Mouse (Mus musculus) embryonic fibroblast, embryonic 13.5 days (primary cell): Measurements from ENCODE around the gene Dst. TPM values are rescaled to one million over a fixed set of nuclear protein-coding genes. Genes with fewer than 3 reads are reported as not detected.

ENCODE experiments used
- H3K27ac ChIP-seq: 2 replicates; pipeline ENCODE4 v1.5.1; 2012; ENCODE audit warnings: low read length, control low read depth, inconsistent platforms; ENCODE audit not compliant: insufficient read depth
- H3K4me1 ChIP-seq: 2 replicates; pipeline ENCODE4 v1.6.1; 2011; ENCODE audit warnings: low read length; ENCODE audit not compliant: control insufficient read depth, insufficient read depth
- H3K4me3 ChIP-seq: 2 replicates; pipeline ENCODE4 v1.5.1; 2011; ENCODE audit warnings: mild to moderate bottlenecking, control low read depth, low read length; ENCODE audit not compliant: insufficient read depth
- CTCF ChIP-seq: IDR thresholded peaks from 2 replicates; pipeline ENCODE4 v1.5.1; 2011; ENCODE audit warnings: mild to moderate bottlenecking, control low read depth, low read length, moderate library complexity, borderline replicate concordance; ENCODE audit not compliant: insufficient read depth
- POLR2A ChIP-seq: IDR thresholded peaks from 2 replicates; pipeline ENCODE4 v1.6.1; 2011; ENCODE audit warnings: low read depth, mild to moderate bottlenecking, control low read depth, low read length, moderate library complexity
- polyA plus RNA-seq: library from polyadenylated mRNA; stranded (reverse); fragments of >200 nt; gene quantifications from 2 replicates; pipeline ENCODE4 v1.2.4, GENCODE M21; 2011; ENCODE audit warnings: low read depth; ENCODE audit not compliant: missing spikeins, insufficient read length

Dst gene
- polyA plus RNA-seq, 1 experiment = 101 TPM

- H3K4me3 ChIP-seq = no peak overlapping the region
- no peak for TF ChIP-seq CTCF
- no peak for TF ChIP-seq POLR2A
- no peaks in the 10 kb centered on the region for H3K4me1 ChIP-seq
- no peak overlapping the region for H3K27ac ChIP-seq
These were observed 59.2 kb downstream of the Dst start for GRCm38 (mm10) chr1:33967206-33967605.

- no peak overlapping the region for H3K27ac ChIP-seq
- no peaks in the 10 kb centered on the region for H3K4me1 ChIP-seq
- TF ChIP-seq POLR2A (no peak), CTCF (no peak)
- no peak overlapping the region for H3K4me3 ChIP-seq
These were observed 61.9 kb downstream of the Dst start for GRCm38 (mm10) chr1:33969910-33970309.

GRCm38 (mm10) chr1:33974401-33974800 is 66.4 kb downstream of the Dst start:
- TF ChIP-seq POLR2A (no peak), CTCF (no peak)
- Histone ChIP-seq H3K4me1 (no peaks in the 10 kb centered on the region), H3K27ac (no peak overlapping the region), H3K4me3 (no peak overlapping the region)

GRCm38 (mm10) chr1:33975333-33975732 is 67.3 kb downstream of the Dst start:
- 0 out of 2 replicates have a peak, but pooled peaks cover 3% of the 10 kb centered on the region for H3K4me1 ChIP-seq
- no peak overlapping the region for H3K27ac ChIP-seq
- no peak overlapping the region for H3K4me3 ChIP-seq
- TF ChIP-seq POLR2A (no peak), CTCF (no peak)

GRCm38 (mm10) chr1:33977832-33978231 is 69.8 kb downstream of the Dst start:
- no peak overlapping the region for H3K4me3 ChIP-seq
- 0 out of 2 replicates have a peak, but pooled peaks cover 3% of the 10 kb centered on the region for H3K4me1 ChIP-seq
- no peak for TF ChIP-seq POLR2A
- H3K27ac ChIP-seq = no peak overlapping the region

GRCm38 (mm10) chr1:33980420-33980819 is 72.4 kb downstream of the Dst start:
- TF ChIP-seq CTCF = no peak
- TF ChIP-seq POLR2A = no peak
- no peak overlapping the region for H3K27ac ChIP-seq
- no peak overlapping the region for H3K4me3 ChIP-seq
- H3K4me1 ChIP-seq = 0 out of 2 replicates have a peak, but pooled peaks cover 3% of the 10 kb centered on the region

GRCm38 (mm10) chr1:33989643-33990042 is 81.6 kb downstream of the Dst start:
- H3K27ac ChIP-seq = peak overlapping the region; percentile 51
- no peak for TF ChIP-seq CTCF
- no peak for TF ChIP-seq POLR2A
- H3K4me3 ChIP-seq = no peak overlapping the region
- peaks cover 3% of the 10 kb centered on the region; the same call in 1 of the 2 replicates for H3K4me1 ChIP-seq

GRCm38 (mm10) chr1:33991067-33991466 is 83.0 kb downstream of the Dst start:
- Histone ChIP-seq H3K27ac (no peak overlapping the region), H3K4me1 (peaks cover 3% of the 10 kb centered on the region; the same call in 1 of the 2 replicates), H3K4me3 (no peak overlapping the region)
- no peak for TF ChIP-seq POLR2A
- no peak for TF ChIP-seq CTCF

- peaks cover 7% of the 10 kb centered on the region; the same call in 1 of the 2 replicates for H3K4me1 ChIP-seq
- TF ChIP-seq POLR2A = no peak
- no peak for TF ChIP-seq CTCF
- no peak overlapping the region for H3K27ac ChIP-seq
- H3K4me3 ChIP-seq = no peak overlapping the region
These were observed 84.8 kb downstream of the Dst start for GRCm38 (mm10) chr1:33992810-33993209.

GRCm38 (mm10) chr1:33994201-33994600 is 86.2 kb downstream of the Dst start:
- TF ChIP-seq CTCF = no peak
- no peak for TF ChIP-seq POLR2A
- no peak overlapping the region for H3K4me3 ChIP-seq
- peaks cover 7% of the 10 kb centered on the region; the same call in 1 of the 2 replicates for H3K4me1 ChIP-seq
- no peak overlapping the region for H3K27ac ChIP-seq

GRCm38 (mm10) chr1:33995386-33995785 is 87.4 kb downstream of the Dst start:
- H3K27ac ChIP-seq = no peak overlapping the region
- H3K4me3 ChIP-seq = no peak overlapping the region
- peaks cover 4% of the 10 kb centered on the region; the same call in 1 of the 2 replicates for H3K4me1 ChIP-seq
- no peak for TF ChIP-seq POLR2A
- no peak for TF ChIP-seq CTCF
